In genomic region chr11:54312021-54312420, GRCm38 (mm10) we compare ENCODE assay signal across 10 mouse cellular contexts. TPM values are rescaled to one million over a fixed set of nuclear protein-coding genes. Genes with fewer than 3 reads are reported as not detected.
DNase-seq lines count a peak whose midpoint lies in the region; ATAC-seq and TF ChIP-seq lines count a peak whose summit lies in the region.
"Had no signal": no experiment of that assay in that cellular context is flagged by ENCODE, and none has a peak within 500 bp of the region (broad histone marks: within the 10 kb centered on the region; RNA-seq: fewer than 3 reads in every experiment).

No protein-coding gene starts in this region.

- 29% methylated on average over 5 of the region's 5 CpGs for WGBS in kidney, adult 2 months
- 20% methylated on average over 5 of the region's 5 CpGs for WGBS in kidney, embryonic 16.5 days
- 3% methylated on average over 5 of the region's 5 CpGs for WGBS in neural tube, embryonic 13.5 days

- no peak overlapping the region for H3K9ac ChIP-seq in kidney, embryonic 16.5 days (replicated peaks; ENCODE audit: low read length)
- peak overlapping the region; percentile 49; the same call in 1 of the 2 replicates for H3K9ac ChIP-seq in neural tube, embryonic 13.5 days
- H3K9ac ChIP-seq: liver, embryonic 14.5 days had no signal

- H3K27ac ChIP-seq in kidney, adult 2 months (ENCODE audit: insufficient read depth, low read depth, low read length) = no peak overlapping the region
- H3K27ac ChIP-seq in kidney, embryonic 16.5 days (ENCODE audit: low read length) = no peak overlapping the region
- H3K27ac ChIP-seq in neural tube, embryonic 13.5 days (replicated peaks) = peak overlapping the region; percentile 61
- H3K27ac ChIP-seq: liver, embryonic 14.5 days had no signal

- TF ChIP-seq POLR2A in kidney, adult 2 months (IDR thresholded peaks at IDR 0.05; ENCODE audit: low read depth, low read length) = no peak

- ATAC-seq in kidney, embryonic 16.5 days (ENCODE audit: low FRiP score, low TSS enrichment) = no peak
- ATAC-seq in neural tube, embryonic 13.5 days (ENCODE audit: low read depth) = peak; percentile 32; the same call in 1 of the 2 replicates

- H3K27me3 ChIP-seq in kidney, adult 2 months (replicated peaks; ENCODE audit: control insufficient read depth, insufficient read depth, low read length) = no peaks in the 10 kb centered on the region
- H3K27me3 ChIP-seq in kidney, embryonic 16.5 days (ENCODE audit: insufficient read depth, low read length) = no peaks in the 10 kb centered on the region
- no peaks in the 10 kb centered on the region for H3K27me3 ChIP-seq in neural tube, embryonic 13.5 days

- no peaks in the 10 kb centered on the region for H3K9me3 ChIP-seq in kidney, embryonic 16.5 days (ENCODE audit: low read length)
- H3K9me3 ChIP-seq in neural tube, embryonic 13.5 days = no peaks in the 10 kb centered on the region

- no peak overlapping the region for H3K4me2 ChIP-seq in kidney, embryonic 16.5 days (replicated peaks; ENCODE audit: low read depth, low read length)
- no peak overlapping the region for H3K4me2 ChIP-seq in neural tube, embryonic 13.5 days

- DNase-seq in kidney, adult 2 months = peak; percentile 30
- peak; percentile 77 for DNase-seq in adrenal gland, postnatal 14 days
- DNase-seq in gastrocnemius, postnatal 25 days = peak; percentile 46
- DNase-seq in kidney, postnatal 4 days = peak; percentile 14
- no peak for DNase-seq in urinary bladder, postnatal 4 days (ENCODE audit: low spot score in 2 of 2)
- no peak for DNase-seq in spleen, adult 12 weeks (ENCODE audit: low spot score)

- H3K36me3 ChIP-seq in kidney, adult 2 months (ENCODE audit: control insufficient read depth, insufficient read depth, low read length) = no peaks in the 10 kb centered on the region
- no peaks in the 10 kb centered on the region for H3K36me3 ChIP-seq in kidney, embryonic 16.5 days (ENCODE audit: insufficient read depth, low read length)
- no peaks in the 10 kb centered on the region for H3K36me3 ChIP-seq in neural tube, embryonic 13.5 days

- H3K4me1 ChIP-seq in kidney, adult 2 months (ENCODE audit: control insufficient read depth, insufficient read depth, low read length) = no peaks in the 10 kb centered on the region
- no peaks in the 10 kb centered on the region for H3K4me1 ChIP-seq in kidney, embryonic 16.5 days (ENCODE audit: insufficient read depth, low read length)
- peaks cover 56% of the 10 kb centered on the region for H3K4me1 ChIP-seq in neural tube, embryonic 13.5 days (replicated peaks)

- no peak overlapping the region for H3K4me3 ChIP-seq in kidney, adult 2 months (ENCODE audit: insufficient read depth, low read depth, low read length)
- no peak overlapping the region for H3K4me3 ChIP-seq in kidney, embryonic 16.5 days (ENCODE audit: low read length)
- no peak overlapping the region for H3K4me3 ChIP-seq in neural tube, embryonic 13.5 days

- TF ChIP-seq CTCF in kidney, adult 2 months (conservative IDR thresholded peaks at IDR 0.05; ENCODE audit: insufficient read depth, insufficient read length, low read depth, low read length) = no peak

RNA-seq across cellular contexts. Expression of gene Acsl6, which starts 8.4 kb away (rescaled TPM):
- 0.19 and 0.53 TPM in 2 replicates for polyA plus RNA-seq in kidney, adult 2 months (2012; rRNA removed)
- polyA plus RNA-seq in kidney, embryonic 16.5 days (2015; fragmentation: Nextera tagmentation; extraction: Ambion mirVana) = 0.54 and 0.96 TPM in 2 replicates
- total RNA-seq in adrenal gland, postnatal 14 days (2021) = 2.9 and 3.3 TPM in 2 replicates
- 10 to 100 TPM; 20.1 to 23.5 TPM for total RNA-seq in gastrocnemius, postnatal 25 days (2021)
- 32.2 and 37.0 TPM in 2 replicates for polyA plus RNA-seq in neural tube, embryonic 13.5 days (2015; fragmentation: Nextera tagmentation; extraction: Ambion mirVana)

RNA-seq across cellular contexts. Expression of gene Il3, which starts 44.9 kb away (rescaled TPM):
- not detected in 2 replicates for polyA plus RNA-seq in kidney, adult 2 months (2012; rRNA removed)
- polyA plus RNA-seq in kidney, embryonic 16.5 days (2015; fragmentation: Nextera tagmentation; extraction: Ambion mirVana) = not detected in 2 replicates
- total RNA-seq in adrenal gland, postnatal 14 days (2021) = not detected in 2 replicates
- not detected for total RNA-seq in gastrocnemius, postnatal 25 days (2021)
- not detected in 2 replicates for polyA plus RNA-seq in neural tube, embryonic 13.5 days (2015; fragmentation: Nextera tagmentation; extraction: Ambion mirVana)
- polyA plus RNA-seq: liver, embryonic 14.5 days; stomach, embryonic 16.5 days had no signal

RNA-seq across cellular contexts. Expression of gene Meikin, which starts 58.4 kb away (rescaled TPM):
- not detected in 2 replicates for polyA plus RNA-seq in kidney, adult 2 months (2012; rRNA removed)
- not detected in 2 replicates for polyA plus RNA-seq in kidney, embryonic 16.5 days (2015; fragmentation: Nextera tagmentation; extraction: Ambion mirVana)
- total RNA-seq in adrenal gland, postnatal 14 days (2021) = not detected in 2 replicates
- total RNA-seq in gastrocnemius, postnatal 25 days (2021) = not detected
- not detected in 2 replicates for polyA plus RNA-seq in neural tube, embryonic 13.5 days (2015; fragmentation: Nextera tagmentation; extraction: Ambion mirVana)
- polyA plus RNA-seq: liver, embryonic 14.5 days; stomach, embryonic 16.5 days had no signal

Comparison
In these comparisons a context has a peak if more than half of its experiments do, and no peak if none do; other contexts are left out.
1. DNase-seq: peak in kidney, adult 2 months (single experiment), adrenal gland, postnatal 14 days (single experiment), gastrocnemius, postnatal 25 days (single experiment) and kidney, postnatal 4 days (2 of 2); none in urinary bladder, postnatal 4 days (0 of 2) and spleen, adult 12 weeks (single experiment).
2. RNA of gene Acsl6, which starts 8.4 kb away (polyA plus RNA-seq): 32.2 to 37.0 TPM in neural tube, embryonic 13.5 days; 0.54 to 0.96 TPM in kidney, embryonic 16.5 days and 0.19 to 0.53 TPM in kidney, adult 2 months; every median in the first group is over 10 times any median in the second.